Mouse (Mus musculus): ENCODE measurements around the gene Olfr1432.
"Not testable (repeated sequence)": the region's sequence is repeated elsewhere in the genome, so short reads cannot be mapped to it uniquely, and the experiment has no call there.

Gene Olfr1432

GRCm38 (mm10) chr19:12232496-12232895 lies at the start of gene Olfr1432:
Gene Olfr1432, minus strand, starts transcription at chr19:12232596.
- not testable (repeated sequence) for DNase-seq (ENCODE audit: low spot score)

DNA sequence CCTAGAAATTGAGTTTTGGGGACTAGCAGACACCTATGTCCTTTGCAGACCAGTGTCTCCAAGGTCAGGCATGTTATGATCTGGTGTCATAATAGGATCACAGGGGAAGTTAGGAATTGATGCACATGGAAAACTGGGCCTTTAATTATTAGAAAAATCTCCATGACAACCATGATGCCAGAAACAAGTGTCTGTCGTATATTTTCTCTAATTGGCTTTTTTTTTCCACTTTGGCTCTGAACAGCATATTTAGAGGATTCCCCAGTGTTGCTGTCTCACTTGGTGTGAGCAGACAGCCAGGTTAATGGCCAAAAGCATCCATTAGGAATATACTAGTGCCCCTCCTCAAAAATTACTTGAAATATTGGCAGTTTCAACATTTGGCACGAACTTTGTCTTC lies 47.2 kb upstream of the Olfr1432 start, which contains the start of gene Olfr1434:
TSS of gene Olfr1434 (plus strand) at position 301 of the 400 bp plus-strand sequence.
- no peak for DNase-seq (ENCODE audit: low spot score)

DNA sequence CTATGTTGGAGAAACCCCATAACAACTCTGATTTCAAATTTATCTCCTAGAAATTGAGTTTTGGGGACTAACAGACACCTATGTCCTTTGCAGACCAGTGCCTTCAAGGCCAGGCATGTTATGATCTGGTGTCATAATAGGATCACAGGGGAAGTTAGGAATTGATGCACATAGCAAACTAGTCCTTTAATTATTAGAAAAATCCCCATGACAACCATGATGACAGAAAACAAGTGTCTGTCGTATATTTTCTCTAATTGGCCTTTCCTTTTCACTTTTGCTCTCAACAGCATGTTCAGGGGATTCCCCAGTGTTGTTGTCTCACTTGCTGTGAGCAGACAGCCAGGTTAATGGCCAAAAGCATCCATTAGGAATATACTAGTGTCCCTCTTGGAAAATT lies 28.3 kb upstream of the Olfr1432 start, which contains the start of gene Olfr235:
TSS of gene Olfr235 (plus strand) at position 301 of the 400 bp plus-strand sequence.
- DNase-seq (ENCODE audit: low spot score): no peak

DNA sequence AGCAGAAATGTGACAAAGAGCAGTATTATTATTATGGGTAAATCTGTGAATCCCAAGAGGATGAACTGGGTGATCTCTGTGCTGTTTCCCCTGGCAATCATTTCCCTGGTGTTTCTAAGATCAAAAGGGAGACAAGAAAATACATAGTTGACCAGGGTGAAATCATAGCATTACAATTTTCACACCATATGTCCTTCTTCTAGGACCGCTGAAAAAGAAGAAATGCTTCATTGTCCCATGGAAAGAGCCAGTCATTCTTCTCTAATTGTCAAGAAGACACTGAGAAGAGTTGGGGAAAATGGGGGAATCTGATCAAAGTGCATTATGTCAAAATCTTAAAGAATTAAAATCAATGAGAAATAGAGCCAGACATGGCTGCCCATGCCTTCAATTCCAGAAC lies 9.2 kb upstream of the Olfr1432 start, which contains the start of gene Olfr262:
TSS of gene Olfr262 (minus strand) at position 101 of the 400 bp plus-strand sequence.
- DNase-seq (ENCODE audit: low spot score): no peak

GRCm38 (mm10) chr19:12200334-12200733 lies 32.1 kb downstream of the Olfr1432 start, which contains the start of gene Olfr1431:
Gene Olfr1431, plus strand, starts transcription at chr19:12200634.
- no peak for DNase-seq (ENCODE audit: low spot score)

- not testable (repeated sequence) for DNase-seq (ENCODE audit: low spot score)
These were observed 33.3 kb downstream of the Olfr1432 start for GRCm38 (mm10) chr19:12199076-12199475.
